Mouse (Mus musculus) CH12.LX (cell line): ENCODE measurements around the gene Oxt. TPM values are rescaled to one million over a fixed set of nuclear protein-coding genes. Genes with fewer than 3 reads are reported as not detected.
"Not testable (repeated sequence)": the region's sequence is repeated elsewhere in the genome, so short reads cannot be mapped to it uniquely, and the experiment has no call there.

Experiments used
- DNase-seq: peaks from one replicate; pipeline ENCODE4 v3.0.0-alpha.2; 2013; ENCODE audit errors: extremely low read depth
- H3K27ac ChIP-seq: 2 replicates; pipeline ENCODE4 v1.5.1; 2012; ENCODE audit warnings: low read depth, mild to moderate bottlenecking, control low read depth, moderate library complexity; ENCODE audit not compliant: insufficient read depth
- H3K27me3 ChIP-seq: replicated peaks from 2 replicates; pipeline ENCODE3; 2012; ENCODE audit warnings: inconsistent platforms
- H3K36me3 ChIP-seq, 2 experiments: replicated peaks in 1 of 2; 2 replicates each; pipeline versions ENCODE3 to v1.6.1; 2012; ENCODE audit warnings: inconsistent platforms in 1 of 2, low read length in 1 of 2, mild to moderate bottlenecking in 1 of 2, mixed read lengths in 1 of 2, moderate library complexity in 1 of 2; ENCODE audit not compliant: control insufficient read depth in 1 of 2, insufficient read depth in 1 of 2
- H3K4me1 ChIP-seq, 2 experiments: 2 replicates each; pipeline ENCODE4 v1.6.1; 2012; ENCODE audit warnings: inconsistent platforms in 1 of 2, moderate library complexity in 1 of 2; ENCODE audit not compliant: insufficient read depth in 2 of 2, control insufficient read depth in 1 of 2
- H3K4me2 ChIP-seq: 2 replicates; pipeline ENCODE4 v1.6.1; 2012; ENCODE audit warnings: low read depth, mild to moderate bottlenecking, control low read depth; ENCODE audit not compliant: poor library complexity, insufficient read depth, severe bottlenecking
- H3K4me3 ChIP-seq, 3 experiments: fragments of 150-350 bp in 1 of 3; sonication (generic) in 1 of 3; replicated peaks in 1 of 3; 2 replicates each; pipeline versions ENCODE3 to v1.5.1; 2011 to 2012; ENCODE audit warnings: low read depth in 2 of 3, low read length in 2 of 3, mild to moderate bottlenecking in 2 of 3, moderate library complexity in 2 of 3, control low read depth in 1 of 3, improper control_type of control experiment in 1 of 3, inconsistent platforms in 1 of 3, mixed read lengths in 1 of 3; ENCODE audit not compliant: poor library complexity in 1 of 3
- H3K79me2 ChIP-seq: replicated peaks from 2 replicates; pipeline ENCODE4 v1.6.1; 2012; ENCODE audit warnings: mild to moderate bottlenecking, moderate library complexity; ENCODE audit not compliant: control insufficient read depth, poor library complexity, insufficient read depth, severe bottlenecking; ENCODE audit errors: extremely low read depth
- H3K9ac ChIP-seq: 2 replicates; pipeline ENCODE4 v1.6.1; 2012; ENCODE audit warnings: low read depth, mild to moderate bottlenecking, control low read depth, moderate library complexity; ENCODE audit not compliant: insufficient read depth
- H3K9me3 ChIP-seq: replicated peaks from 2 replicates; pipeline ENCODE3; 2012; ENCODE audit warnings: low read length, inconsistent platforms, mixed read lengths
- BHLHE40 ChIP-seq: IDR thresholded peaks from 2 replicates; pipeline ENCODE4 v1.6.1; 2011; ENCODE audit warnings: mild to moderate bottlenecking, low read depth, low read length, improper control_type of control experiment
- MAZ ChIP-seq: IDR thresholded peaks from 2 replicates; pipeline ENCODE4 v1.6.1; 2012; ENCODE audit warnings: low read depth, mild to moderate bottlenecking, inconsistent platforms, low read length, improper control_type of control experiment, moderate library complexity
- NRF1 ChIP-seq: IDR thresholded peaks from 2 replicates; pipeline ENCODE4 v1.6.1; 2014; ENCODE audit warnings: low read depth, mild to moderate bottlenecking, inconsistent platforms, low read length, improper control_type of control experiment, moderate library complexity
- RAD21 ChIP-seq: IDR thresholded peaks from 2 replicates; pipeline ENCODE4 v1.6.1; 2011; ENCODE audit warnings: low read depth, mild to moderate bottlenecking, low read length, improper control_type of control experiment, moderate library complexity
- SIN3A ChIP-seq: IDR thresholded peaks from 2 replicates; pipeline ENCODE4 v1.6.1; 2012; ENCODE audit warnings: low read length, improper control_type of control experiment, inconsistent platforms
- USF1 ChIP-seq: IDR thresholded peaks from 2 replicates; pipeline ENCODE4 v1.6.1; 2014; ENCODE audit warnings: low read depth, mild to moderate bottlenecking, inconsistent platforms, low read length, improper control_type of control experiment
- USF2 ChIP-seq: conservative IDR thresholded peaks from 2 replicates; pipeline ENCODE4 v1.6.1; 2011; ENCODE audit warnings: low read depth, low read length, improper control_type of control experiment
- ZKSCAN1 ChIP-seq: IDR thresholded peaks from 2 replicates; pipeline ENCODE4 v1.6.1; 2012; ENCODE audit warnings: low read depth, inconsistent platforms, low read length, improper control_type of control experiment, borderline replicate concordance
- ZMIZ1 ChIP-seq: IDR thresholded peaks from 2 replicates; pipeline ENCODE4 v1.6.1; 2012; ENCODE audit warnings: low read depth, mild to moderate bottlenecking, inconsistent platforms, low read length, improper control_type of control experiment
- dilution Hi-C: fragments of 300-500 bp; cut with MboI; formaldehyde crosslinking; loops from 2 replicates; pipeline ENCODE4 v1.14.3; 2020; ENCODE audit warnings: low sequenced_read_pairs; ENCODE audit not compliant: extremely low pct_unique_long_range_greater_than_20kb, extremely low pct_ligation_motif_present
- in situ Hi-C: fragments of 300-500 bp; cut with MboI; formaldehyde crosslinking; loops from 3 replicates; pipeline ENCODE4 v1.14.3; 2019; ENCODE audit warnings: low sequenced_read_pairs, low pct_ligation_motif_present, low pct_unique_long_range_greater_than_20kb, mixed read lengths
- polyA plus RNA-seq: library from polyadenylated mRNA; unstranded; fragments of >175 nt; gene quantifications from 2 replicates; pipeline ENCODE4 v1.2.1, GENCODE M21; 2012; ENCODE audit warnings: low read depth; ENCODE audit not compliant: insufficient read length
- total RNA-seq, 2 experiments: library from RNA; depleted of rRNA; stranded (reverse); fragments of 300-350 nt in 1 of 2; fragments of >200 nt in 1 of 2; gene quantifications; 2 replicates each; pipeline ENCODE4 v1.2.3; 2012 to 2014

Gene Oxt
- total and polyA plus RNA-seq, 3 experiments, result not detected

- H3K9me3 ChIP-seq, in situ Hi-C loops: not testable (repeated sequence)
Observed at GRCm38 (mm10) chr2:130576564-130576963, 591 bp downstream of the Oxt start.

GRCm38 (mm10) chr2:130577021-130577420 lies 1.0 kb downstream of the Oxt start:
- H3K27me3 ChIP-seq, result peaks cover 25% of the 10 kb centered on the region
- no peak overlapping the region for H3K4me3 ChIP-seq
- H3K36me3 ChIP-seq, result no peaks in the 10 kb centered on the region
- dilution Hi-C loops (no loop called here), in situ Hi-C loops (no loop called here)
- DNase-seq, result no peak
- no peaks in the 10 kb centered on the region for H3K79me2 ChIP-seq
- no peak for TF ChIP-seq SIN3A
- TF ChIP-seq ZKSCAN1, result no peak
- no peak for TF ChIP-seq RAD21
- no peak for TF ChIP-seq MAZ
- H3K9me3 ChIP-seq, result no peaks in the 10 kb centered on the region
- no peak overlapping the region for H3K9ac ChIP-seq
- H3K4me2 ChIP-seq, result no peak overlapping the region
- H3K4me1 ChIP-seq, result peaks cover 8 to 9% of the 10 kb centered on the region in 2 experiments
- no peak overlapping the region for H3K27ac ChIP-seq

More at GRCm38 (mm10) chr2:130576564-130576963, 591 bp downstream of the Oxt start:
- H3K27ac ChIP-seq, H3K4me3 ChIP-seq, DNase-seq, H3K36me3 ChIP-seq, H3K4me2 ChIP-seq, H3K9ac ChIP-seq, H3K79me2 ChIP-seq, dilution Hi-C loops, H3K4me1 ChIP-seq: not testable (repeated sequence)
- H3K27me3 ChIP-seq, result peaks cover 22% of the 10 kb centered on the region

- in situ Hi-C loops, result no loop called here
- no peak for DNase-seq
- H3K4me1 ChIP-seq, result peaks cover 8 to 9% of the 10 kb centered on the region in 2 experiments
- H3K27me3 ChIP-seq, result peaks cover 25% of the 10 kb centered on the region
- no peak overlapping the region for H3K9ac ChIP-seq
- no peaks in the 10 kb centered on the region for H3K9me3 ChIP-seq
- no peaks in the 10 kb centered on the region for H3K36me3 ChIP-seq
- no peak for TF ChIP-seq NRF1
- no peak for TF ChIP-seq ZMIZ1
- peak; percentile 61 for TF ChIP-seq BHLHE40
- TF ChIP-seq USF1, result peak; percentile 65
- peak; percentile 21; the same call in 1 of the 2 replicates for TF ChIP-seq USF2
- TF ChIP-seq, all 38 proteins: peak for 3
- Histone ChIP-seq H3K79me2 (no peaks in the 10 kb centered on the region), H3K4me3 (no peak overlapping the region), H3K4me2 (no peak overlapping the region), H3K27ac (no peak overlapping the region)
- dilution Hi-C loops, result no loop called here
Observed at GRCm38 (mm10) chr2:130577632-130578031, 1.7 kb downstream of the Oxt start.
